Mouse (Mus musculus) urinary bladder, adult 18-20 months (tissue): ENCODE data around the gene Sptssa.

Experiments used
- DNase-seq, 2 experiments: peaks; one replicate each; pipeline ENCODE4 v3.0.0; 2022; ENCODE audit warnings: low spot score in 2 of 2, mixed read lengths in 2 of 2

Sptssa gene

DNA sequence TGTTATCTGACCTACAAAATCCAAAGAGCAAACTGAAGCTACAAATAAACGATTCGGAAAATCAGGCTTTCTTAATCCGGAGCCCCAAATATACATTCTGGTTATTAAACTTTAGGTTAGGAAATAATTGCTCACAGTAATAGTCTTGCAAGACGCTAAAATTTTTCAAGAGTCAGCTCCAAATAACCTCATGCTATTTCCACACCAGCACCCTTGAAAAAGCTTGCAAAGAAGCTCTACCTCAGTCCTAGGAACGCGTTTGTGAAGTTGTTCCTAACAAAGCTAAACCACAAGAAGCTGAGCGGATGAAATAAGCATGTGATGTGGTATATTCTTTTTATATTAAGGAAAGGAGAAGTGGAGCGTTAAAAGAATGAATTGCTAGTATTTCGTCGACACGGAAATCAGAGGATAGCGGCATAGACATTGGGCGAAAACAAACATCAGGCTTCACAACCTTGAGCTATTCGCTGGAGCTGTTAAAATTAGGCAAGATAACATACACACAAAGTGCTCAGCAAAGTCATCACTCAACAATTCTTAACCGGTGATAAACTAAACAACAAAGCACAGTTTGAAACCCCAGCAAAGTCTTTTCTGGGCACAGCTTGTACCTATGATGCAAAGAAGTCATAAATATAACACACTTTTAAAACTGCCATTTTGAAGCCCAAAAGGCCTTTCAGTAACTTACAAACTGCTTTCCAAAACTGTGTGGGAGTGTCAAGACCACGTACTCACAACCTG is 908 bp downstream of the Sptssa start:
- DNase-seq = no peak

DNA sequence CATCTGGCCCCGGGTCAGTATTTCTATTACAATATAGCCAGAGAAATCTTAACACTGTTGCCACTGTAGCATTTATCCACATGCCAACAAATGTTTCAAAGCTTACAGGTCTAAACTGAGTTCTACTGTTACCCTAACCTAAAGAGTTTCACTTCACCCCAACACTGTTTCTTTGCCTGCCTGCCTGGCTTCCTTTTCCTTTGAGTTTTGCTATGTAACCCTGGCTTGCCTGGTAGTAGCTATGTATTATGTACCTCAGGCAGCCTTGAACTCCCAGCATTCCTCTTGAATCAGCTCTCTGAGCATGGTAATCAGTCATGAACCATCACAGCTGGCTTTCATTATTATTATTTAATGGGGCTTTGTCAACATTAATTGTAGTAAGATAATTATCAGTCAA is 1.6 kb downstream of the Sptssa start:
- no peak for DNase-seq

DNA sequence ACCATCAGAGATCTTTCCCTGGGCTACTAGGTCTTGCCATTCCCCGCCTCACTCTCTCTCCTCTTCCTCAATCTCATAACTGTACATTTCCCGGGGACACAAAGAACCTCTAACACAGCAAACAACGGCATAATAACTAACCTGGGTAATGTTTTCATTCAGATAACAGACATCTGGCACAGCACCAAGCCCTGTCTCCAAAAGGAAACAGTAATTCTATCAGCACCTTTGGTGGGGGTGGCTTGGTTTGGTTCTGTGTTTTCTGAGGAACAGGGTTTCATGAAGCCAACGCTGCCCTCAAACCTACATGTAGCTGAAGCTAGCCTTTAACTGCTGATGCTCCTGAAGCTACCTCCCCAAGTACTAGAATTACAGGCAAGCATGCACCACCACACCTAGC is 2.2 kb downstream of the Sptssa start:
- no peak for DNase-seq

GRCm38 (mm10) chr12:54652346-54652745 is 4.0 kb downstream of the Sptssa start:
- no peak for DNase-seq

DNA sequence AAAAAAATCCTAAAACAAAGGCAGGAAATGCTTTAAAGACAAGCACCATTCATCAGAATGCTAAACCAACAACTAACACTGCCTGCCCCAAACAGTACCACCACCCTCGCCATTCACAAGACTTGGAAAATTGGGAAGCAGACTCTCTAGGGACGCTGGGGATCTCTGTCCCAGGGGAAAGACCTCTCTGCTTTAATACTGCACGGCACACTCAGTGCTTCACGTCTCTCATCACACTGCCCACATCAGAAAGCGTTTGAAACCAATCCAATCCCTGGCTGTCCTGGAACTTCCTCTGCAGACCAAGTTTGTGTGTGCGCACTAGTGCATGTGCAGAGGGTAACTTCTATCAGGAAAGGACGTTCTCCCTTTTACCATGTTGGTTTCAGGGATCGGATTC is 4.6 kb downstream of the Sptssa start:
- DNase-seq = no peak

DNA sequence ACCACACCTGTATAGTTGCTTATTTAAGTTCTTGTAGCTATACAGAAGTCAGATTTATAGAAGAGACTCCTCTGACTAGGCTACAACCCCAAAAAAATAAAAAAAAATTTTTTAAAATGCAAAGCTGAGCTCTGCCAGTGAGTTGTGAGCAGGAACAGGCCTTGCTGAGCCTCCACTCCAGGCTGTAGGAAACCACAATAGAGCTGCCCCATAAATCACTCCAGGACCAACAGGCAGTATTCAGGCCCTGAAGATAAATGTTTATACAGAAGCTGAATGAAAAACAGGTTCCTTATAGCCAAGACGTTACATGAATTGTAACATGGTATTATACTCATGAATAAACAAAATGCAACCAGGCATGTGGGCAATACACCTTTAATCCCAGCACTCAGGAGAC is 5.2 kb downstream of the Sptssa start:
- DNase-seq = no peak

DNA sequence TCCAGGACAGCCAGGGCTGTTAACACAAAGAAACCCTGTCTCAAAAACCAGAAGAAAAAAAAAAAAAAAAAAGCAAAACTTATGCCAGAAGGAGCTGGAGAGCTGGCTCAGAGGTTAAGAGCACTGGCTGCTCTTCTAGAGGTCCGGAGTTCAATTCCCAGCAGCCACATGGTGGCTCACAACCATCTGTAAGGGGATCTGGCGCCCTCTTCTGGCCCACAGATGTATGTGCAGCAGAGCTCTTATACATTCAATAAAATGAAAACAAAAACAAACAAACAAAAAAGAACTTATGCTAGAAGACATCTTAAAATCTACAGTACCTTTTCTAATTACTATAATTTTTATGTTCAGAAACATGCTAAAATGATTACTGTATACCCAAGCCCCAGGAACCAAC is 11.4 kb downstream of the Sptssa start:
- DNase-seq = no peak

DNA sequence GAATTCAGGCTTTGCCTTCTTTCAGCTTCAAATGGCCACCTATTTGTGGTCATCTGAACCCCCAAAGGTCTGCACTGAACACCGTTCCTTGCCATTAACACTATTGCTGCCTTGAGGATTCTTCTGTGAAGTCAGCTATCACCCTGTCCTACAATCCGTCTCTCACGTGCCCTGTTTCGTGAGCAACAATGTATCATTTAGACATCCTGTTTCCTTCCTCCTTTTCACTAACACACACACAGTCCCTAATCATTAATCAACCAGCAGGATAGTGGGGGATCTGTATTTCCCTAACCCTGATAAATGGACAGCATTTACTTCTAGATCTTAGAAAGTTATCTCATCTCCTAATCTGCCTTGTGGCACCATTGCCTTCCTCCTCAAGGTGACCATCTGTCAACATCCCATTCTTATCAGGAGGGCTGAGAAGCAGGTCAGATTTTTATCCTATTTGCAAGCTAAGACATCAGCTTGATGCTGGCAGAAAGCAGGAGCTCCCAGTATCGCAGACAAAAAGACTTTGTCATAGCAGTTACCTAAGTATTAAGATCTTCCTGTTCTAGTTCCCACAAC is 13.0 kb downstream of the Sptssa start:
- no peak for DNase-seq

- DNase-seq = no peak
Measured at GRCm38 (mm10) chr12:54641374-54641773, 15.0 kb downstream of the Sptssa start.

- no peak for DNase-seq
Measured at GRCm38 (mm10) chr12:54640259-54640658, 16.1 kb downstream of the Sptssa start.

DNA sequence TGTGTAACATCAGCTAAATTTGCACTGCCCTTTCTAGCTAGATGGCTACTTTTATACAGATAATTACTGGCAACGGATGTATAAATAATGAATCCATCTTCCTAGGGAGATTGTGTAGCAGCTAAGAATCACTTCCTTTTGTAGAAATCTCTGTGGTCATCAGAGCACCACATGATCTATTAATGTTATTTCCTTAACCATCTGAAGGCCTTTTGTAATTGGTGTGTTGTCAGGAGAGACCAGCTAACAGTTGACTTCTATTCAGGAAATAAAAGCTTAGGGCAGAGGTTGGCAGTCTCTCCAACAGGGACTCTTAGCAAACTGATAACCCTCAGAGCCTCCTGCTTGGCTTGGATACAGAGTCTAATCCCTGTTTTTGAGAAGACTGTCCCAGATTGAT is 19.3 kb downstream of the Sptssa start:
- DNase-seq = no peak

- DNase-seq = no peak
Measured at GRCm38 (mm10) chr12:54632141-54632540, 24.2 kb downstream of the Sptssa start.

DNA sequence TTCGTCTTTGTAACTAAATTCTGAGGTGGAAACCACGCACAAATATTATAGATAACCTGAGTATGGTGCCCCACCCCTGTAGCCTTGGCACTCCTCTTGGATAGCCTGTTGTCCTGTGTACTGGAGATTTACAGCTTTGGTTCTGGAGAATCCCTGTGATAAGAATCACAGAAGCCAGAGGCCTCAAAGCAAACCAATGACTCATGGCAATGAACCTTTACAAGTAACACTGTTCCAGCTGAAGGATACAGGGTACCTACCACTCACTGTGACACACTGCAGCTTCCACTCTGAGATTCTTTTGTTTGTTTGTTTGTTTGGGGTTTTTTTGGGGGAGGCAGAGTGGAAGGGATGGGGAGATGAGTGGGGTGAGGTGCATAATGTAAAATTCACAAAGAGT is 34.4 kb downstream of the Sptssa start:
- no peak for DNase-seq

DNA sequence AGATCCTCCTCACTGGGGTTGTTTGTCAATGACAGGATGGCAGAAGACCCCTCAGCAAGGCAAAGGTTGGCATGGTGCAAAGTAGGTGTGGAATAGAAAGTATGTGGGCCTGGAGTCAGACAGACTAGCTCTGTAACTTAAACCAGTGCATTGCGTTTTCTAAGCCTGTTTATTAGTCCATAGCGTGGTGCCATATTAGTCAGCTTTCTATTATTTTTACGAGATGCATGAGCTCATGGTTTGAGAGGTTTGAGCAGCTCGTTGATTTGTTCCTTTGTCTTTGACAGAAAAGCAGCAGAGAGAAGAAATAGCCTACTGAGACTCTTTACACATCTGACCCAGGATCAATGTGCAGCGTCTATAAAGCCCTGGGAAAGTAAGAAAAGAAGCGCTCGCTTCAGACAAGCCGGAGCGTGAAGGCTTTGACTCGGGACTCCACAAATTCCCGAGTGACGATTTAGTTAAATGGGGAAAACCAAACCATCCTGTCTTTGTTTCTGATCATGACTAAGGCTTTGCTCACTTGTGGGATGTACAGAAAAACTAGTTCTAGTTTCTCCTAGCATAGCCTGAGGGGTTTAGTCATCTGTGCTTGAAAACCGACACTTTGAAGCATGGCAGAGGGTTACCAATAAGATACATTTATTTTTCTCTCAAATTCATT is 36.2 kb downstream of the Sptssa start:
- DNase-seq = no peak

DNA sequence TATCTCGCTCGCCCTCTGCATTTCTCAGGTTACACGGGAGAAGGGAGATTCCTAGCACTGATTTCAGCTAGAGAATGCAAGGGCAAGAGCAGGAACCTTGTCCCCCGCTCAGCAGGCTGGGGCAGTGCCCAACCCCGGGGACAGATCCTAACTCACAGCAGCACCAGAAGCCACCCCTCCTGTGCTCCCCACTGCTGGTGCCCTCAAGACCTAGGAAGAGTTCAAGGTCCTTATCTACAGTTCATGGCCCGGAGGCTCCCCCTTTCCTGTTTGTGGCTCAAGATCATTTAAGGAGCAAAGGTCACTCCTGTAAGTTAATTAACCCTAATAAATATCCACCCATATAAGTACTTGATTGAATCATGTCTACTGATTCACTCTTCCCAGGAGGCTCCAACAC is 47.4 kb downstream of the Sptssa start:
- DNase-seq = no peak

- no peak for DNase-seq
Measured at GRCm38 (mm10) chr12:54605203-54605602, 51.2 kb downstream of the Sptssa start.

- no peak for DNase-seq
Measured at GRCm38 (mm10) chr12:54603542-54604167, 52.7 kb downstream of the Sptssa start.

DNA sequence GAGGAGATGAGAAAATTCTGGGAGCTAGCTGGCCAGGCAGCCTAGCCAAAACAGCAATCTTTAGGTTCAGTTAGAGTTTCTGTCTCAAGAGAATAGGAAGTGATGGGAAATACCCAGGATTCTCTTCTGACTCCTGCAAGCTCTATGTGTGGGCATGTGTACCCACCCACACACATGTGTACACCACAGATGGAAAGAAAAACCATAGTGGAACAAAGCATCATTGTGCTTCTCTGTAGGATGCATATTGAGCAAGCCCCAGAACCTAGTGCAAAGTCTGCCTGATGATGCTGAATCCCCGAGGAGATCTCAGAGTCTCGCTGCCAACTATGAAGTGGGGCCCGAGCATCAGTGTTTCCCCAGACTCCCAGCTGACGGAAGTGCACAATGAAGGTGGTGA is 55.9 kb downstream of the Sptssa start:
- DNase-seq = no peak

GRCm38 (mm10) chr12:54598358-54598757 is 58.0 kb downstream of the Sptssa start:
- DNase-seq = no peak

DNA sequence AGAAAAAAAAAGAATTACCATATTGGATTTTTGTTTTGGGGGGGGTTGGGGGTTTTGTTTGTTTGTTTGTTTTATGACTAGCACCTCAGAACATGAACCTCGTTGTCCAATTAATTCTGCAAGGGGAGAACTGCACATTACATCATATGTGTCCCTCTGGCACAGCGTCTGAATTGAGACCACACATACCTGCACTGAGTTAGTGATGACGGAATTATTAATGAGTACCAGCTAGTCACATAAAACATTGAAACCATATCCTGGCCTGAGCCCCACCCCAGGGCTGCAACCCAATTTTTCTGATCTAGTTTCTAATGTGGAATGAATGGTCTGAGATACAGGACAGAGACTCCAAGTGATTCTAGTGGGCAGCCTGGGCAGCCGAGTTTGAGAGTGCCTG is 59.7 kb downstream of the Sptssa start:
- DNase-seq = no peak
